Mouse (Mus musculus) E14TG2a.4 (cell line): ENCODE data around the gene Grip1.

Experiments
- CTCF ChIP-seq: conservative IDR thresholded peaks from 2 replicates; pipeline ENCODE4 v1.5.1; 2014; ENCODE audit warnings: low read length
- POU5F1 ChIP-seq: IDR thresholded peaks from 2 replicates; pipeline ENCODE4 v1.6.1; 2014; ENCODE audit warnings: low read length, borderline replicate concordance

DNA sequence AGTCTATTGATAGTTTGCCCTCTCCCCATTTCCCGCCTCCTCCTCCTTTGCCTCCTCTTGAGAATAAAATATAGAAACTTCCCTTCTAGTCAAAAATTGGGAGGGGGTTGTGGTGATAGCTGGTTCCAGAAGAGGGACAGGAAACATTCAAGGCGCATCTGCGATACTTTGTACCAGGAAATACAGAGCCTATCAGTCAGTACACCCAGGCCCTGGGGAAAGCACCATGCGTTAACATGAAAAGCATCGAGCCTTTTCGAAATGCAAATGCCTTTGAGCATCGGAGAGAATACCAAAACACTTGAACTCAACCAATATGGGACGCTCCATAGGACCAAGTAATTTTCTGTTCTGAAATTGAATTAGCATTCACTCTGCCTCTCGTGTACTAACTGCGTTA lies 612.7 kb downstream of the Grip1 start:
- no peak for TF ChIP-seq CTCF
- no peak for TF ChIP-seq POU5F1
